Mouse (Mus musculus): ENCODE data around the gene Pdlim5. TPM values are rescaled to one million over a fixed set of nuclear protein-coding genes. Genes with fewer than 3 reads are reported as not detected.
"Not testable (repeated sequence)": the region's sequence is repeated elsewhere in the genome, so short reads cannot be mapped to it uniquely, and the experiment has no call there.

The Pdlim5 gene
- polyA plus RNA-seq (2014; fragmentation: Nextera tagmentation; extraction: Ambion mirVana) = 240 and 257 TPM in 2 replicates

GRCm38 (mm10) chr3:142395520-142396193 is at the start of gene Pdlim5:
Pdlim5 (minus strand) TSS chr3:142395696.
- peak within 1 kb of the TSS; percentile 73 for H3K4me2 ChIP-seq
- H3K36me3 ChIP-seq (ENCODE audit: control insufficient read depth, insufficient read depth, low read length) = no peaks in the 10 kb centered on the region
- WGBS (ENCODE audit: insufficient replicate concordance) = under 1% methylated on average over 42 of the region's 46 CpGs
- H3K9ac ChIP-seq (ENCODE audit: low read depth, low read length) = peak within 1 kb of the TSS; percentile 96
- no peaks in the 10 kb centered on the region for H3K9me3 ChIP-seq (replicated peaks; ENCODE audit: control insufficient read depth, low read length)
- ATAC-seq (replicated peaks; ENCODE audit: insufficient number of reproducible peaks, low FRiP score, low TSS enrichment) = peak; percentile 97
- peak within 1 kb of the TSS; percentile 98 for H3K27ac ChIP-seq (ENCODE audit: low read depth, low read length)
- H3K27me3 ChIP-seq (ENCODE audit: control insufficient read depth, insufficient read depth, low read length) = no peaks in the 10 kb centered on the region
- H3K4me1 ChIP-seq (ENCODE audit: control insufficient read depth, insufficient read depth, low read length) = no peaks in the 10 kb centered on the region
- H3K4me3 ChIP-seq (ENCODE audit: low read depth, low read length) = peak within 1 kb of the TSS; percentile 94

GRCm38 (mm10) chr3:142443710-142444043 is 48.2 kb upstream of the Pdlim5 start:
- peak overlapping the region; percentile 41 for H3K4me2 ChIP-seq
- H3K4me1 ChIP-seq (ENCODE audit: control insufficient read depth, insufficient read depth, low read length) = peaks cover 20% of the 10 kb centered on the region
- H3K27ac ChIP-seq (ENCODE audit: low read depth, low read length) = no peak overlapping the region
- no peak for ATAC-seq (replicated peaks; ENCODE audit: insufficient number of reproducible peaks, low FRiP score, low TSS enrichment)
- H3K4me3 ChIP-seq (ENCODE audit: low read depth, low read length) = no peak overlapping the region
- no peaks in the 10 kb centered on the region for H3K9me3 ChIP-seq (replicated peaks; ENCODE audit: control insufficient read depth, low read length)
- H3K27me3 ChIP-seq (ENCODE audit: control insufficient read depth, insufficient read depth, low read length) = no peaks in the 10 kb centered on the region
- no peaks in the 10 kb centered on the region for H3K36me3 ChIP-seq (ENCODE audit: control insufficient read depth, insufficient read depth, low read length)
- no peak overlapping the region for H3K9ac ChIP-seq (ENCODE audit: low read depth, low read length)
- WGBS (ENCODE audit: insufficient replicate concordance) = 10% methylated on average over 4 of the region's 4 CpGs

- Histone ChIP-seq H3K27ac (ENCODE audit: low read depth, low read length) (peak overlapping the region; percentile 70), H3K4me1 (ENCODE audit: control insufficient read depth, insufficient read depth, low read length) (peaks cover 23% of the 10 kb centered on the region), H3K36me3 (ENCODE audit: control insufficient read depth, insufficient read depth, low read length) (no peaks in the 10 kb centered on the region), H3K9ac (ENCODE audit: low read depth, low read length) (no peak overlapping the region), H3K4me3 (ENCODE audit: low read depth, low read length) (no peak overlapping the region), H3K27me3 (ENCODE audit: control insufficient read depth, insufficient read depth, low read length) (no peaks in the 10 kb centered on the region), H3K4me2 (peak overlapping the region; percentile 41), H3K9me3 (replicated peaks; ENCODE audit: control insufficient read depth, low read length) (no peaks in the 10 kb centered on the region)
- no peak for ATAC-seq (replicated peaks; ENCODE audit: insufficient number of reproducible peaks, low FRiP score, low TSS enrichment)
- 5% methylated on average over 12 of the region's 12 CpGs for WGBS (ENCODE audit: insufficient replicate concordance)
Measured at GRCm38 (mm10) chr3:142443006-142443709, 47.7 kb upstream of the Pdlim5 start.

GRCm38 (mm10) chr3:142442161-142442560 is 46.7 kb upstream of the Pdlim5 start:
- Histone ChIP-seq H3K4me2 (no peak overlapping the region), H3K27me3 (ENCODE audit: control insufficient read depth, insufficient read depth, low read length) (no peaks in the 10 kb centered on the region), H3K4me1 (ENCODE audit: control insufficient read depth, insufficient read depth, low read length) (peaks cover 20% of the 10 kb centered on the region), H3K36me3 (ENCODE audit: control insufficient read depth, insufficient read depth, low read length) (no peaks in the 10 kb centered on the region), H3K9me3 (replicated peaks; ENCODE audit: control insufficient read depth, low read length) (no peaks in the 10 kb centered on the region), H3K9ac (ENCODE audit: low read depth, low read length) (no peak overlapping the region), H3K4me3 (ENCODE audit: low read depth, low read length) (no peak overlapping the region), H3K27ac (ENCODE audit: low read depth, low read length) (peak overlapping the region; percentile 70)
- 51% methylated on average over 7 of the region's 7 CpGs for WGBS (ENCODE audit: insufficient replicate concordance)
- no peak for ATAC-seq (replicated peaks; ENCODE audit: insufficient number of reproducible peaks, low FRiP score, low TSS enrichment)

GRCm38 (mm10) chr3:142441142-142441541 is 45.6 kb upstream of the Pdlim5 start:
- Histone ChIP-seq H3K27ac (ENCODE audit: low read depth, low read length) (peak overlapping the region; percentile 96), H3K4me3 (ENCODE audit: low read depth, low read length) (no peak overlapping the region), H3K4me1 (ENCODE audit: control insufficient read depth, insufficient read depth, low read length) (peaks cover 20% of the 10 kb centered on the region), H3K27me3 (ENCODE audit: control insufficient read depth, insufficient read depth, low read length) (no peaks in the 10 kb centered on the region), H3K4me2 (no peak overlapping the region; the same call in 1 of the 2 replicates), H3K9ac (ENCODE audit: low read depth, low read length) (no peak overlapping the region), H3K9me3 (replicated peaks; ENCODE audit: control insufficient read depth, low read length) (no peaks in the 10 kb centered on the region), H3K36me3 (ENCODE audit: control insufficient read depth, insufficient read depth, low read length) (no peaks in the 10 kb centered on the region)
- WGBS (ENCODE audit: insufficient replicate concordance) = 13% methylated on average over 5 of the region's 5 CpGs
- ATAC-seq (replicated peaks; ENCODE audit: insufficient number of reproducible peaks, low FRiP score, low TSS enrichment) = no peak

- WGBS (ENCODE audit: insufficient replicate concordance) = 22% methylated on average over 4 of the region's 4 CpGs
- ATAC-seq (replicated peaks; ENCODE audit: insufficient number of reproducible peaks, low FRiP score, low TSS enrichment) = no peak
- Histone ChIP-seq H3K4me2 (peak overlapping the region; percentile 45; the same call in 1 of the 2 replicates), H3K27me3 (ENCODE audit: control insufficient read depth, insufficient read depth, low read length) (no peaks in the 10 kb centered on the region), H3K36me3 (ENCODE audit: control insufficient read depth, insufficient read depth, low read length) (no peaks in the 10 kb centered on the region), H3K27ac (ENCODE audit: low read depth, low read length) (peak overlapping the region; percentile 96), H3K4me1 (ENCODE audit: control insufficient read depth, insufficient read depth, low read length) (peaks cover 20% of the 10 kb centered on the region), H3K9me3 (replicated peaks; ENCODE audit: control insufficient read depth, low read length) (no peaks in the 10 kb centered on the region), H3K4me3 (ENCODE audit: low read depth, low read length) (no peak overlapping the region), H3K9ac (ENCODE audit: low read depth, low read length) (no peak overlapping the region)
Measured at GRCm38 (mm10) chr3:142440191-142440590, 44.7 kb upstream of the Pdlim5 start.

- Histone ChIP-seq H3K4me3 (ENCODE audit: low read depth, low read length) (no peak overlapping the region), H3K4me1 (ENCODE audit: control insufficient read depth, insufficient read depth, low read length) (peaks cover 21% of the 10 kb centered on the region), H3K4me2 (peak overlapping the region; percentile 45), H3K9ac (ENCODE audit: low read depth, low read length) (peak overlapping the region; percentile 29; the same call in 1 of the 2 replicates), H3K27me3 (ENCODE audit: control insufficient read depth, insufficient read depth, low read length) (no peaks in the 10 kb centered on the region), H3K9me3 (replicated peaks; ENCODE audit: control insufficient read depth, low read length) (no peaks in the 10 kb centered on the region), H3K27ac (ENCODE audit: low read depth, low read length) (peak overlapping the region; percentile 96), H3K36me3 (ENCODE audit: control insufficient read depth, insufficient read depth, low read length) (no peaks in the 10 kb centered on the region)
- peak; percentile 79 for ATAC-seq (replicated peaks; ENCODE audit: insufficient number of reproducible peaks, low FRiP score, low TSS enrichment)
- WGBS (ENCODE audit: insufficient replicate concordance) = 18% methylated on average over 7 of the region's 7 CpGs
Measured at GRCm38 (mm10) chr3:142439591-142440093, 44.1 kb upstream of the Pdlim5 start.

GRCm38 (mm10) chr3:142438630-142439029 is 43.1 kb upstream of the Pdlim5 start:
- ATAC-seq (replicated peaks; ENCODE audit: insufficient number of reproducible peaks, low FRiP score, low TSS enrichment); H3K36me3 ChIP-seq (ENCODE audit: control insufficient read depth, insufficient read depth, low read length); H3K4me2 ChIP-seq; H3K9me3 ChIP-seq (replicated peaks; ENCODE audit: control insufficient read depth, low read length); H3K9ac ChIP-seq (ENCODE audit: low read depth, low read length); H3K4me3 ChIP-seq (ENCODE audit: low read depth, low read length); H3K27me3 ChIP-seq (ENCODE audit: control insufficient read depth, insufficient read depth, low read length): not testable (repeated sequence)
- 82% methylated on average over 8 of the region's 8 CpGs for WGBS (ENCODE audit: insufficient replicate concordance)
- H3K4me1 ChIP-seq (ENCODE audit: control insufficient read depth, insufficient read depth, low read length) = peaks cover 27% of the 10 kb centered on the region
- 0 out of 2 replicates have a peak overlapping the region, but pooled peaks have one; percentile 22 for H3K27ac ChIP-seq (ENCODE audit: low read depth, low read length)
